Mouse (Mus musculus) spleen, adult 2 months (tissue): Measurements from ENCODE around the gene Sfswap. TPM values are rescaled to one million over a fixed set of nuclear protein-coding genes. Genes with fewer than 3 reads are reported as not detected.

Experiments
- DNase-seq, 2 experiments: peaks; one replicate each; pipeline versions ENCODE4 v3.0.0 to v3.0.0-alpha.2; 2012 to 2021; ENCODE audit warnings: low spot score in 2 of 2, low read depth in 1 of 2
- H3K27ac ChIP-seq: fragments of 200-500 bp; 2 replicates; pipeline ENCODE4 v1.5.1; 2012; ENCODE audit warnings: low read length, inconsistent platforms; ENCODE audit not compliant: insufficient read depth
- H3K27me3 ChIP-seq: fragments of 200-500 bp; 2 replicates; pipeline ENCODE4 v1.6.1; 2012; ENCODE audit warnings: mild to moderate bottlenecking, moderate library complexity, low read length, inconsistent platforms; ENCODE audit not compliant: control insufficient read depth, insufficient read depth
- H3K36me3 ChIP-seq: fragments of 200-500 bp; 2 replicates; pipeline ENCODE4 v1.6.1; 2012; ENCODE audit warnings: mild to moderate bottlenecking, low read length, inconsistent platforms; ENCODE audit not compliant: control insufficient read depth, insufficient read depth
- H3K4me1 ChIP-seq: fragments of 200-500 bp; 2 replicates; pipeline ENCODE4 v1.6.1; 2011; ENCODE audit warnings: inconsistent platforms; ENCODE audit not compliant: control insufficient read depth, insufficient read depth, insufficient read length
- H3K4me3 ChIP-seq: fragments of 200-500 bp; 2 replicates; pipeline ENCODE4 v1.5.1; 2011; ENCODE audit warnings: mild to moderate bottlenecking, inconsistent platforms; ENCODE audit not compliant: insufficient read depth, insufficient read length; ENCODE audit errors: extremely low read depth
- CTCF ChIP-seq: fragments of 200-500 bp; IDR thresholded peaks from 2 replicates; pipeline ENCODE4 v1.5.1; 2011; ENCODE audit warnings: mild to moderate bottlenecking, inconsistent platforms; ENCODE audit not compliant: insufficient read depth, insufficient read length, insufficient replicate concordance; ENCODE audit errors: extremely low read depth
- POLR2A ChIP-seq: fragments of 200-500 bp; IDR thresholded peaks from 2 replicates; pipeline ENCODE4 v1.6.1; 2011; ENCODE audit warnings: low read depth, low read length, inconsistent platforms
- WGBS: fragments of 180-500 bp; shearing (Covaris S2); methylation state at CpG from one replicate; pipeline ENCODE4 v1.1.7; 2018; 5-methylcytosine and 5-hydroxymethylcytosine counted together
- polyA plus RNA-seq: library from polyadenylated mRNA; depleted of rRNA; stranded (reverse); fragments of >200 nt; gene quantifications from 2 replicates; pipeline ENCODE4 v1.2.3, GENCODE M21; 2012

Sfswap gene
- polyA plus RNA-seq, 1 experiment = 69.8 TPM

- peak within 1 kb of the TSS; percentile 90 for H3K4me3 ChIP-seq
- 1% methylated on average over 75 of the region's 80 CpGs for WGBS
- no peak within 1 kb of the TSS for H3K27ac ChIP-seq
- H3K36me3 ChIP-seq = no peaks in the 10 kb centered on the region
- peaks cover 29% of the 10 kb centered on the region for H3K27me3 ChIP-seq
- DNase-seq = peak; percentile 60 to 80
- peaks cover 10% of the 10 kb centered on the region for H3K4me1 ChIP-seq
- TF ChIP-seq POLR2A (no peak), CTCF (peak; percentile 75; the same call in 1 of the 2 replicates)
Measured at GRCm38 (mm10) chr5:129583761-129584582, 83.0 kb downstream of the Sfswap start, which contains the start of gene Mmp17. Gene Mmp17 (plus strand): TSS chr5:129584169.

DNA sequence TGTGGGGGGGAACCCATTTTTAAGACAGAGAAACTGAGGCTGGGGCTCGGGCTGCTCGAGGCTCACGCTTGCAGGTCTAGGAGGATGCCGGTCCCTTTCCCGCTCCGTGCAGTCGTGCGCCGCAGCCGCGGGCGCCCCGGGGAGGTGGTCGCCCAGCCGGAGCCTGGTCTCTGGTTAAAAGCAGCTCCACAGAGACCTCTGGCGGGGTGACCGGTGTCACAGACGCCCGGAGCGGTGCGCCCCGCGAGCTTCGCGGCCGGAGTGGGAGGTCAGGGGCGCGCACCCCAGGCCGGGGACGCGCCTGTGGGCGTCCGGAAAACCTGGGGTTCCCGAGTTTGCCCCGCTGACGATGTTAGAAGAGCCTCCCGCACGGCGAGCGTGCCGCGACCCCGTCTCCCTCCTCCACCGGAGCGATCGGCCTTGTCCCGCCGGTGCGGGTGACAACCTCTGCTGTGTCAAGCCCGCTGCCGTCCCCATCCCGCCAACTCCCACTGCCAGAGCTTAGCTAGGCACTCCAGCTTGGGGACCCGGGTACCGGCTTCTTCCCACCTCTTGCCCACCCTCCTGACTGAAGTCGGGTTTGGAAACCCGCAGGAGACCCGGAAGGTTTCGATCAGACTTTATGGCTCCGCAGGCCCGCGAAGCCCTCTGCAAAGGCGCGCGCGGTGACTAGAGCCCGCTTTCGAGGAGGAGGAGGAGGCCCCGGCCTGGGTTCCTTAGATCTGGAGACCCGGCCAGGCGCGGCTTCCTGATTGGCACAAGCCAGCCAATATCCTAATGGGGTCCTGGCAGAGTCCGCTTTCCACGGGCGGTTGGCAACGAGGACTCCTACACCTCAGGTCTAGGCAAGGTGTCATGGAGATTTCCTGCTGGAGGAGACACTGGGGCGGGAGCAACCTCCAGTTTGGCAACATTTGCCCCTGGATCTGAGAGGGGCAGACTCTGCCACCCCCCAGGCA is 83.8 kb downstream of the Sfswap start:
- DNase-seq = peak in 1 of 2 experiments; percentile 23
- TF ChIP-seq POLR2A (no peak), CTCF (no peak)
- Histone ChIP-seq H3K36me3 (no peaks in the 10 kb centered on the region), H3K27me3 (peaks cover 29% of the 10 kb centered on the region), H3K4me3 (peak overlapping the region; percentile 90), H3K4me1 (peaks cover 10% of the 10 kb centered on the region), H3K27ac (no peak overlapping the region)
- 1% methylated on average over 76 of the region's 76 CpGs for WGBS

DNA sequence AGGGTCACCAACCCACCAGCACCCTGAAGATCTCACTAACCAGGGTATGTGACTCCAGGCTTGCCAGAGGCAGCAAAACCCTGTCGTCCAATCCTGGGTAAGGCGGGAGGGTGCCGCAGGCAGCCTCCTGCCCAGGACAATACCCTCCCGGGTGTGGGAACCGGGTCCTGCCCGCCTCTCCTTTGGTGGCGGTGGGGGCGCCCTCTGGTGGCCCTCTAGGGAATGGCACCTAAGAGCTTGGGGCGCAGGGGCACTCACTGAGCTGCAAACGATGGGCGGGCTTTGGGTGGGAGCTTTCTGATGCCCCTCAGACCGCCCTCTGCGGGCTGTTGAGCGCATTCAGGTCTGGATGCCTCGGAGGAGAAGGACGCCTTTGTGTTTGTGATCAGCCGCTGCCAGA is 85.0 kb downstream of the Sfswap start:
- TF ChIP-seq CTCF (peak; percentile 92), POLR2A (no peak)
- DNase-seq = peak; percentile 37 to 78
- Histone ChIP-seq H3K27me3 (peaks cover 29% of the 10 kb centered on the region), H3K4me3 (peak overlapping the region; percentile 42; the same call in 1 of the 2 replicates), H3K27ac (no peak overlapping the region), H3K36me3 (no peaks in the 10 kb centered on the region), H3K4me1 (peaks cover 10% of the 10 kb centered on the region)
- WGBS = under 1% methylated on average over 17 of the region's 17 CpGs

DNA sequence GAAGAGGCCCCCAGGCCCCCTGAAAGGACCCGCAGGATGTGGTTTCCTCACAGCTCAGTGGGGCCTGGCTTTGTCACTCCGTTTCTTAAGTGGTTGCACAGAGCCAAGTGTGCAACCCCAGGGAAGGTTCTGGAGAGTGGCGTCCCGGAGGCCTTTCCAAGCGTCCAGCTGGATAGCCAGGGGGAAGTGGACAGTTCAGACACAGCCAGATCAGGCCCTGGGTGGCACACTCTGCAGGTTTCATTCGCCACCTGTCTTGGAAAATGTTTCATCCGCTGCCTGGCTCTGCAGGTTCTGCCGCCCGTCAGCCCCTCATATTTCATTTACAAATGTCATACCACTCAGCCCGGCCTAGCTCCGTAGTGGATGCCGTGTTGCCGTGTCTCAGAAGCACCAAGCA is 85.5 kb downstream of the Sfswap start:
- H3K27me3 ChIP-seq = peaks cover 29% of the 10 kb centered on the region
- WGBS = 10% methylated on average over 13 of the region's 13 CpGs
- H3K4me3 ChIP-seq = no peak overlapping the region
- TF ChIP-seq POLR2A (no peak), CTCF (no peak)
- no peak overlapping the region for H3K27ac ChIP-seq
- H3K4me1 ChIP-seq = peaks cover 10% of the 10 kb centered on the region
- H3K36me3 ChIP-seq = no peaks in the 10 kb centered on the region
- DNase-seq = no peak

GRCm38 (mm10) chr5:129590915-129591314 is 89.9 kb downstream of the Sfswap start:
- TF ChIP-seq POLR2A = no peak
- no peak for TF ChIP-seq CTCF
- Histone ChIP-seq H3K27me3 (peaks cover 6% of the 10 kb centered on the region), H3K4me3 (no peak overlapping the region), H3K4me1 (no peaks in the 10 kb centered on the region; the same call in 1 of the 2 replicates), H3K27ac (no peak overlapping the region), H3K36me3 (no peaks in the 10 kb centered on the region)
- 61% methylated on average over 11 of the region's 11 CpGs for WGBS
- no peak for DNase-seq

DNA sequence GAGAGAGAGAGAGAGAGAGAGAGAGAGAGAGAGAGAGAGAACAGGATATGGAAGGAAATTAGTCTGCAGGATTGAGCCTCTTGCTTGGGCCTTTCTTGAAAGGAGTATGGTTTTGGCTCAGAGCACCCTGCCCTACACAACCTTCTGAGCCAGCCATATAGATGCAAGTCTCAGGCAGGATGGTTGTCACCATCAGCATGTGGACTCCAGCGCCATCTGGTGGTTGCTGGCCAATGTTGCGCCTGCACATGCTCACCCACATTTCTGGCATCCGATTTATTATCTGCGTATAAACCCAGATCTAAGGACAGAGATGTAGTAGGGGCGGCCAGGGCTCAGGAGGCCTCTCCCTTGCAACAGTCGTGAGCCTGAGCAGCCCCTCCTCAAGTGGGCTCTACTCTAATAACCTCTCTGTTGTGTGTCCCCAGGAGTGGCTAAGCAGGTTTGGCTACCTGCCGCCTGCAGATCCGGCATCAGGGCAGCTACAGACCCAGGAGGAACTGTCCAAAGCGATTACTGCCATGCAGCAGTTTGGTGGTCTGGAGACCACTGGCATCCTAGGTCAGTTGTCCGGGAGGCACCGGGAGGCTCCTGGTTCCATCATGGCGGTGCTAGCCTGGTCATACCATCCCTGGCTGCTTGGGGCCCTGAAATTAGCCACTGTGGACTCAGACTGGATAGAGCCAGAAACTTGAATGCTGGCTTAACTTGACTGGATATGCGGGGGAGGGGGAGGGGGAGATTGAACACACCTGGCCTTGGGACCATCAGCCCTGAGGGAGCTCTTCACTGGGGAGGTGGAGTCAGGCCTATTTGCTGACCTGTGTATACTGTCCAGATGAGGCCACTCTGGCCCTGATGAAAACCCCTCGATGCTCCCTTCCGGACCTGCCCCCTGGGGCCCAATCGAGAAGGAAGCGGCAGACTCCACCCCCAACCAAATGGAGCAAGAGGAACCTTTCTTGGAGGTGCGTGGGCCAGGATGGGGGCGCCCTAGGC is 93.4 kb downstream of the Sfswap start:
- Histone ChIP-seq H3K27me3 (no peaks in the 10 kb centered on the region), H3K4me1 (no peaks in the 10 kb centered on the region), H3K4me3 (no peak overlapping the region), H3K36me3 (no peaks in the 10 kb centered on the region), H3K27ac (no peak overlapping the region)
- 48% methylated on average over 19 of the region's 19 CpGs for WGBS
- no peak for TF ChIP-seq POLR2A
- TF ChIP-seq CTCF = peak; percentile 99
- peak; percentile 32 to 76 for DNase-seq
